Comparison of ENCODE assay signal across 8 mouse cellular contexts in the genomic region with DNA sequence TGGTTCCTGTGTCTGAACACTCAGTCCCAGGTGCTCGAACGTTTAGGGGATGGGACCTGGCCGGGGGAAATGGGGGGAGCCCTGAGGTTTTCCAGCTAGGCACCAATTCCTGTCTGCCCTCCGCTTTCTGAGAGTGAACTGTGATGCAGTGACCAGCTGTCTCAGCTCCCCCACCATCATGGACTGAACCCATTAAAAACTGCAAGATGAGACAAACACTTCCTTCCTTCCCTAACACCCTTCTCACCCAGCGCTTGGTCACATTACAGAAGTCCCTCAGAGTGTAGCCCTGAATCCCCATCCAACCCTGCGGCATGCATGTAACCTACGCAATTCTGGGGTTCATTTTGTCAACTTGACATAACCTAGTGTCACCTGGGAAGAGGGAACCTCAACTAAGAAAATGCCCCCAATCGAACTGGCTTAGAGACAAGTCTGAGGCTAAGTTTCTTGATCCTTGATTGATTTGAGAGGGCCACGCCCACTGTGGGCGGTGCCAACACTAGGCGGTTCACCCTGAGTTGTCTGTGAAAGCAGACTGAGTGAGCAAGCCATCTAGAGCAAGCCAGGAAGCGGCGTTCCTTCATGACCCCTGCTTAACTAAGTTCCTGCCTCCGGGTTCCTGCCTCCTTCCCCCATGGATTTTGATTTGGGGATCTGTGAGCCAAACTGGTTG. TPM values are rescaled to one million over a fixed set of nuclear protein-coding genes. Genes with fewer than 3 reads are reported as not detected.
A peak's percentile ranks its signal among the peaks of the same experiment; 100 is the strongest.
DNase-seq lines count a peak whose midpoint lies in the region; ATAC-seq lines count a peak whose summit lies in the region.

No protein-coding gene starts in this region.

- intact Hi-C loops in heart, postnatal 14 days (cut with DNase I), result no loop called here
- intact Hi-C loops in left cerebral cortex, postnatal 4 days (cut with DNase I), result no loop called here

- H3K4me1 ChIP-seq in hindbrain, embryonic 15.5 days (replicated peaks), result peaks cover 95% of the 10 kb centered on the region
- peaks cover 84% of the 10 kb centered on the region for H3K4me1 ChIP-seq in stomach, embryonic 16.5 days (ENCODE audit: control insufficient read depth, insufficient read depth, low read length)

- peak; percentile 95 for DNase-seq in heart, adult 11 months
- no peak for DNase-seq in heart, postnatal 14 days
- peak; percentile 56 for DNase-seq in c-Kit-positive CD71-positive TER-119-positive erythroid progenitor cells, embryonic 14.5 days (ENCODE audit: low spot score)
- peak; percentile 48 to 65 for DNase-seq in lung, postnatal 4 days
- DNase-seq in left cerebral cortex, postnatal 4 days, result no peak

- no peak overlapping the region for H3K4me3 ChIP-seq in hindbrain, embryonic 15.5 days
- no peak overlapping the region for H3K4me3 ChIP-seq in stomach, embryonic 16.5 days (replicated peaks; ENCODE audit: low read length)

- H3K9me3 ChIP-seq in hindbrain, embryonic 15.5 days, result no peaks in the 10 kb centered on the region
- no peaks in the 10 kb centered on the region for H3K9me3 ChIP-seq in stomach, embryonic 16.5 days (replicated peaks; ENCODE audit: control insufficient read depth, low read length)

- no peaks in the 10 kb centered on the region for H3K36me3 ChIP-seq in hindbrain, embryonic 15.5 days
- no peaks in the 10 kb centered on the region for H3K36me3 ChIP-seq in stomach, embryonic 16.5 days (ENCODE audit: control insufficient read depth, insufficient read depth, low read length)

- no peak for ATAC-seq in hindbrain, embryonic 15.5 days (ENCODE audit: low FRiP score, low read depth)
- ATAC-seq in stomach, embryonic 16.5 days (ENCODE audit: insufficient read depth, low FRiP score), result no peak
- no peak for ATAC-seq in frontal cortex, adult (ENCODE audit: low TSS enrichment)

- H3K4me2 ChIP-seq in hindbrain, embryonic 15.5 days, result no peak overlapping the region
- no peak overlapping the region for H3K4me2 ChIP-seq in stomach, embryonic 16.5 days (ENCODE audit: low read depth, low read length)

- no peak overlapping the region for H3K9ac ChIP-seq in hindbrain, embryonic 15.5 days
- peak overlapping the region; percentile 38; the same call in 1 of the 2 replicates for H3K9ac ChIP-seq in stomach, embryonic 16.5 days (ENCODE audit: low read length)

- H3K27ac ChIP-seq in hindbrain, embryonic 15.5 days (replicated peaks), result 0 out of 2 replicates have a peak overlapping the region, but pooled peaks have one; percentile 44
- peak overlapping the region; percentile 67 for H3K27ac ChIP-seq in stomach, embryonic 16.5 days (ENCODE audit: low read length)

- H3K27me3 ChIP-seq in hindbrain, embryonic 15.5 days, result no peaks in the 10 kb centered on the region
- no peaks in the 10 kb centered on the region for H3K27me3 ChIP-seq in stomach, embryonic 16.5 days (ENCODE audit: control insufficient read depth, insufficient read depth, low read length)

- 54% methylated on average over 14 of the region's 14 CpGs for WGBS in hindbrain, embryonic 15.5 days
- 35% methylated on average over 14 of the region's 14 CpGs for WGBS in stomach, embryonic 16.5 days

RNA-seq across cellular contexts. Expression of gene Ncor2, which starts 41.9 kb away (rescaled TPM):
- total RNA-seq in heart, postnatal 14 days (2021), result 10 to 100 TPM; 89.1 to 98.5 TPM
- 26.3 and 28.7 TPM in 2 replicates for polyA plus RNA-seq in hindbrain, embryonic 15.5 days (2015; fragmentation: Nextera tagmentation; extraction: Ambion mirVana)
- polyA plus RNA-seq in stomach, embryonic 16.5 days (2015; fragmentation: Nextera tagmentation; extraction: Ambion mirVana), result 21.4 and 24.6 TPM in 2 replicates
- total RNA-seq in left cerebral cortex, postnatal 4 days (2021), result 100 to 1,000 TPM; 110 to 115 TPM

Comparison
In these comparisons a context has a peak if more than half of its experiments do, and no peak if none do; other contexts are left out.
1. DNase-seq: peak in heart, adult 11 months (single experiment), c-Kit-positive CD71-positive TER-119-positive erythroid progenitor cells, embryonic 14.5 days (single experiment) and lung, postnatal 4 days (2 of 2); none in heart, postnatal 14 days (0 of 2) and left cerebral cortex, postnatal 4 days (single experiment).